Mouse (Mus musculus) adrenal gland, postnatal 4 days (tissue): ENCODE measurements at regions not wholly inside any gene's neighbourhood (a gene's known extent, or its start where the extent isn't known, plus 50 kb on each side); places are given as distances from the start of the nearest gene placed in this dataset.

Experiments used
- DNase-seq, 2 experiments: peaks; one replicate each; pipeline ENCODE4 v3.0.0; 2021 to 2022; ENCODE audit warnings: low spot score in 2 of 2, mixed read lengths in 2 of 2

GRCm38 (mm10) chr7:115073406-115073805 is 329.9 kb downstream of the Insc start:
- DNase-seq, result no peak

- DNase-seq, result no peak
These were observed 333.3 kb downstream of the Insc start for GRCm38 (mm10) chr7:115076781-115077180.

GRCm38 (mm10) chr7:115084711-115085380 is 341.4 kb downstream of the Insc start:
- no peak for DNase-seq

- DNase-seq, result no peak
These were observed 343.3 kb downstream of the Insc start for GRCm38 (mm10) chr7:115086542-115087448.

GRCm38 (mm10) chr7:115092481-115093050 is 349.1 kb downstream of the Insc start:
- DNase-seq, result no peak

- no peak for DNase-seq
These were observed 362.5 kb downstream of the Insc start for GRCm38 (mm10) chr7:115106041-115106440.

GRCm38 (mm10) chr7:115112282-115112681 is 368.8 kb downstream of the Insc start:
- no peak for DNase-seq

GRCm38 (mm10) chr7:115123283-115123682 is 379.8 kb downstream of the Insc start:
- no peak for DNase-seq

- DNase-seq, result no peak
These were observed 385.5 kb downstream of the Insc start for GRCm38 (mm10) chr7:115129001-115129400.

- DNase-seq, result no peak
These were observed 387.9 kb downstream of the Insc start for GRCm38 (mm10) chr7:115131259-115131969.

- no peak for DNase-seq
These were observed 388.6 kb downstream of the Insc start for GRCm38 (mm10) chr7:115131970-115132551.

- DNase-seq, result no peak
These were observed 389.1 kb downstream of the Insc start for GRCm38 (mm10) chr7:115132595-115132994.

GRCm38 (mm10) chr7:115134926-115135575 is 391.6 kb downstream of the Insc start:
- DNase-seq, result no peak

- no peak for DNase-seq
These were observed 396.8 kb downstream of the Insc start for GRCm38 (mm10) chr7:115140286-115140685.

GRCm38 (mm10) chr7:115142163-115142562 is 398.7 kb downstream of the Insc start:
- no peak for DNase-seq

- no peak for DNase-seq
These were observed 401.5 kb downstream of the Insc start for GRCm38 (mm10) chr7:115144947-115145346.

- DNase-seq, result no peak
These were observed 404.0 kb downstream of the Insc start for GRCm38 (mm10) chr7:115147352-115147977.

GRCm38 (mm10) chr7:115153291-115153690 is 409.8 kb downstream of the Insc start:
- no peak for DNase-seq

- no peak for DNase-seq
These were observed 410.4 kb downstream of the Insc start for GRCm38 (mm10) chr7:115153764-115154509.
